Mouse (Mus musculus) stomach, embryonic 15.5 days (tissue): ENCODE measurements around the gene Cipc. TPM values are rescaled to one million over a fixed set of nuclear protein-coding genes. Genes with fewer than 3 reads are reported as not detected.

Experiments
- ATAC-seq: fragments of 200-750 bp; cut with Nextera tagmentation; 2 replicates; pipeline ENCODE4 v1.8.0; 2017; ENCODE audit warnings: low read depth, moderate number of reproducible peaks, moderate TSS enrichment; ENCODE audit not compliant: insufficient read depth, low FRiP score
- H3K27ac ChIP-seq: fragments of 300-500 bp; sonication (generic); 2 replicates; pipeline ENCODE4 v1.5.1; 2015; ENCODE audit warnings: mild to moderate bottlenecking, inconsistent platforms
- H3K27me3 ChIP-seq: fragments of 300-500 bp; sonication (generic); replicated peaks from 2 replicates; pipeline ENCODE4 v1.6.1; 2015; ENCODE audit warnings: inconsistent platforms
- H3K36me3 ChIP-seq: fragments of 300-500 bp; sonication (generic); 2 replicates; pipeline ENCODE4 v1.6.1; 2015; ENCODE audit warnings: inconsistent platforms
- H3K4me1 ChIP-seq: fragments of 300-500 bp; sonication (generic); 2 replicates; pipeline ENCODE4 v1.6.1; 2015; ENCODE audit warnings: inconsistent platforms
- H3K4me2 ChIP-seq: fragments of 300-500 bp; sonication (generic); 2 replicates; pipeline ENCODE4 v1.6.1; 2015; ENCODE audit warnings: mild to moderate bottlenecking, inconsistent platforms
- H3K4me3 ChIP-seq: fragments of 300-500 bp; sonication (generic); replicated peaks from 2 replicates; pipeline ENCODE4 v1.5.1; 2015; ENCODE audit warnings: inconsistent platforms
- H3K9ac ChIP-seq: fragments of 300-500 bp; sonication (generic); 2 replicates; pipeline ENCODE4 v1.6.1; 2015; ENCODE audit warnings: inconsistent platforms
- H3K9me3 ChIP-seq: fragments of 300-500 bp; sonication (generic); 2 replicates; pipeline ENCODE4 v1.6.1; 2016; ENCODE audit warnings: inconsistent platforms
- WGBS: fragments of 180-500 bp; shearing (Covaris S2); methylation state at CpG from one replicate; pipeline ENCODE4 v1.1.7; 2015; 5-methylcytosine and 5-hydroxymethylcytosine counted together
- polyA plus RNA-seq: library from polyadenylated mRNA; unstranded; fragments of >200 nt; fragmentation: Nextera tagmentation; extraction: Ambion mirVana; gene quantifications from 2 replicates; pipeline ENCODE4 v1.2.1, GENCODE M21; 2015

Gene Cipc
- polyA plus RNA-seq, 1 experiment from 2014 or later, result 15.4 TPM

GRCm38 (mm10) chr12:86969220-86969601 lies 22.4 kb downstream of the Cipc start:
- Histone ChIP-seq H3K9me3 (no peaks in the 10 kb centered on the region), H3K4me2 (no peak overlapping the region), H3K4me1 (peaks cover 9% of the 10 kb centered on the region), H3K27me3 (no peaks in the 10 kb centered on the region), H3K4me3 (no peak overlapping the region), H3K9ac (no peak overlapping the region), H3K36me3 (peaks cover 5% of the 10 kb centered on the region; the same call in 1 of the 2 replicates), H3K27ac (no peak overlapping the region)
- no peak for ATAC-seq
- WGBS, result 71% methylated on average over 3 of the region's 3 CpGs

GRCm38 (mm10) chr12:86971089-86971488 lies 24.2 kb downstream of the Cipc start:
- Histone ChIP-seq H3K4me3 (no peak overlapping the region), H3K36me3 (no peaks in the 10 kb centered on the region), H3K27me3 (no peaks in the 10 kb centered on the region), H3K4me2 (no peak overlapping the region), H3K4me1 (peaks cover 23% of the 10 kb centered on the region), H3K27ac (no peak overlapping the region), H3K9ac (no peak overlapping the region), H3K9me3 (no peaks in the 10 kb centered on the region)
- ATAC-seq, result no peak
- WGBS, result 93% methylated on average over 7 of the region's 7 CpGs

GRCm38 (mm10) chr12:86973216-86973615 lies 26.4 kb downstream of the Cipc start:
- Histone ChIP-seq H3K9ac (no peak overlapping the region), H3K4me2 (no peak overlapping the region), H3K4me1 (peaks cover 33% of the 10 kb centered on the region), H3K4me3 (no peak overlapping the region), H3K27ac (peak overlapping the region; percentile 71), H3K9me3 (no peaks in the 10 kb centered on the region), H3K27me3 (no peaks in the 10 kb centered on the region), H3K36me3 (no peaks in the 10 kb centered on the region)
- peak; percentile 68 for ATAC-seq
- WGBS, result 16% methylated on average over 7 of the region's 7 CpGs

- H3K9ac ChIP-seq, result no peak overlapping the region
- H3K9me3 ChIP-seq, result no peaks in the 10 kb centered on the region
- 41% methylated on average over 8 of the region's 8 CpGs for WGBS
- peak overlapping the region; percentile 71 for H3K27ac ChIP-seq
- no peak for ATAC-seq
- H3K36me3 ChIP-seq, result no peaks in the 10 kb centered on the region
- no peak overlapping the region for H3K4me3 ChIP-seq
- no peak overlapping the region for H3K4me2 ChIP-seq
- H3K27me3 ChIP-seq, result no peaks in the 10 kb centered on the region
- H3K4me1 ChIP-seq, result peaks cover 36% of the 10 kb centered on the region
These were observed 26.9 kb downstream of the Cipc start for GRCm38 (mm10) chr12:86973706-86974105.

GRCm38 (mm10) chr12:86974387-86975288 lies 27.8 kb downstream of the Cipc start:
- peak; percentile 25 for ATAC-seq
- Histone ChIP-seq H3K9me3 (no peaks in the 10 kb centered on the region), H3K27me3 (peaks cover 4% of the 10 kb centered on the region; the same call in 1 of the 2 replicates), H3K27ac (peak overlapping the region; percentile 71; the same call in 1 of the 2 replicates), H3K36me3 (no peaks in the 10 kb centered on the region), H3K9ac (no peak overlapping the region), H3K4me1 (peaks cover 36% of the 10 kb centered on the region), H3K4me3 (peak overlapping the region; percentile 19), H3K4me2 (peak overlapping the region; percentile 58)
- 9% methylated on average over 40 of the region's 40 CpGs for WGBS

GRCm38 (mm10) chr12:86975761-86976160 lies 28.9 kb downstream of the Cipc start:
- WGBS, result 56% methylated on average over 10 of the region's 10 CpGs
- no peak for ATAC-seq

GRCm38 (mm10) chr12:86976511-86977168 lies 29.8 kb downstream of the Cipc start:
- Histone ChIP-seq H3K36me3 (no peaks in the 10 kb centered on the region), H3K4me1 (peaks cover 36% of the 10 kb centered on the region), H3K4me3 (no peak overlapping the region), H3K27me3 (peaks cover 10% of the 10 kb centered on the region), H3K9ac (no peak overlapping the region), H3K27ac (no peak overlapping the region), H3K9me3 (no peaks in the 10 kb centered on the region), H3K4me2 (no peak overlapping the region)
- 49% methylated on average over 6 of the region's 6 CpGs for WGBS
- ATAC-seq, result no peak

More at GRCm38 (mm10) chr12:86975761-86976160, 28.9 kb downstream of the Cipc start:
- no peak overlapping the region for H3K27ac ChIP-seq
- no peak overlapping the region for H3K4me3 ChIP-seq
- H3K9me3 ChIP-seq, result no peaks in the 10 kb centered on the region
- H3K4me2 ChIP-seq, result no peak overlapping the region
- H3K27me3 ChIP-seq, result peaks cover 4% of the 10 kb centered on the region; the same call in 1 of the 2 replicates
- no peak overlapping the region for H3K9ac ChIP-seq
- H3K4me1 ChIP-seq, result peaks cover 36% of the 10 kb centered on the region
- H3K36me3 ChIP-seq, result no peaks in the 10 kb centered on the region

- 9% methylated on average over 15 of the region's 15 CpGs for WGBS
- H3K4me3 ChIP-seq, result no peak overlapping the region
- ATAC-seq, result no peak
- peaks cover 35% of the 10 kb centered on the region for H3K4me1 ChIP-seq
- H3K27ac ChIP-seq, result no peak overlapping the region
- H3K36me3 ChIP-seq, result no peaks in the 10 kb centered on the region
- peak overlapping the region; percentile 21; the same call in 1 of the 2 replicates for H3K4me2 ChIP-seq
- no peaks in the 10 kb centered on the region for H3K9me3 ChIP-seq
- peaks cover 16% of the 10 kb centered on the region for H3K27me3 ChIP-seq
- no peak overlapping the region for H3K9ac ChIP-seq
These were observed 31.0 kb downstream of the Cipc start for GRCm38 (mm10) chr12:86977833-86978232.

GRCm38 (mm10) chr12:86981180-86981579 lies 34.3 kb downstream of the Cipc start:
- no peak for ATAC-seq
- Histone ChIP-seq H3K4me2 (no peak overlapping the region), H3K4me3 (no peak overlapping the region), H3K36me3 (no peaks in the 10 kb centered on the region), H3K4me1 (peaks cover 21% of the 10 kb centered on the region), H3K27me3 (peaks cover 46% of the 10 kb centered on the region), H3K9ac (no peak overlapping the region), H3K27ac (no peak overlapping the region), H3K9me3 (no peaks in the 10 kb centered on the region)
- WGBS, result 28% methylated on average over 9 of the region's 9 CpGs

GRCm38 (mm10) chr12:86983470-86984193 lies 36.8 kb downstream of the Cipc start:
- 0 out of 2 replicates have a peak, but pooled peaks cover 8% of the 10 kb centered on the region for H3K4me1 ChIP-seq
- WGBS, result 2% methylated on average over 28 of the region's 28 CpGs
- no peak overlapping the region for H3K9ac ChIP-seq
- no peaks in the 10 kb centered on the region for H3K36me3 ChIP-seq
- H3K4me3 ChIP-seq, result no peak overlapping the region
- peaks cover 61% of the 10 kb centered on the region for H3K27me3 ChIP-seq
- H3K27ac ChIP-seq, result no peak overlapping the region
- no peaks in the 10 kb centered on the region for H3K9me3 ChIP-seq
- 0 out of 2 replicates have a peak overlapping the region, but pooled peaks have one; percentile 3 for H3K4me2 ChIP-seq
- no peak for ATAC-seq

GRCm38 (mm10) chr12:86984194-86984555 lies 37.3 kb downstream of the Cipc start:
- Histone ChIP-seq H3K27ac (no peak overlapping the region), H3K9ac (no peak overlapping the region), H3K4me1 (0 out of 2 replicates have a peak, but pooled peaks cover 8% of the 10 kb centered on the region), H3K4me3 (no peak overlapping the region), H3K4me2 (no peak overlapping the region), H3K36me3 (no peaks in the 10 kb centered on the region), H3K27me3 (peaks cover 63% of the 10 kb centered on the region), H3K9me3 (no peaks in the 10 kb centered on the region)
- 5% methylated on average over 6 of the region's 6 CpGs for WGBS
- ATAC-seq, result no peak
